Mouse (Mus musculus) heart, embryonic 11.5 days (tissue): ENCODE data around the gene Lpin2. TPM values are rescaled to one million over a fixed set of nuclear protein-coding genes. Genes with fewer than 3 reads are reported as not detected.
A peak's percentile ranks its signal among the peaks of the same experiment; 100 is the strongest.

Source experiments
- ATAC-seq: fragments of 200-750 bp; cut with Nextera tagmentation; replicated peaks from 2 replicates; pipeline ENCODE4 v1.8.0; 2017; ENCODE audit warnings: moderate library complexity; ENCODE audit not compliant: insufficient number of reproducible peaks, low FRiP score, low TSS enrichment
- H3K27ac ChIP-seq: fragments of 300-500 bp; sonication (generic); 2 replicates; pipeline ENCODE4 v1.5.1; 2014; ENCODE audit warnings: mild to moderate bottlenecking, low read depth, low read length
- H3K27me3 ChIP-seq: fragments of 300-500 bp; sonication (generic); 2 replicates; pipeline ENCODE4 v1.6.1; 2014; ENCODE audit warnings: mild to moderate bottlenecking, low read length, mixed read lengths; ENCODE audit not compliant: control insufficient read depth, insufficient read depth
- H3K36me3 ChIP-seq: fragments of 300-500 bp; sonication (generic); 2 replicates; pipeline ENCODE4 v1.6.1; 2014; ENCODE audit warnings: mild to moderate bottlenecking, low read length, moderate library complexity, mixed read lengths; ENCODE audit not compliant: control insufficient read depth, insufficient read depth
- H3K4me1 ChIP-seq: fragments of 300-500 bp; sonication (generic); 2 replicates; pipeline ENCODE4 v1.6.1; 2014; ENCODE audit warnings: low read length; ENCODE audit not compliant: control insufficient read depth, insufficient read depth
- H3K4me2 ChIP-seq: fragments of 300-500 bp; sonication (generic); 2 replicates; pipeline ENCODE4 v1.6.1; 2014; ENCODE audit warnings: mild to moderate bottlenecking, moderate library complexity
- H3K4me3 ChIP-seq: fragments of 300-500 bp; sonication (generic); 2 replicates; pipeline ENCODE4 v1.5.1; 2014; ENCODE audit warnings: low read depth, low read length
- H3K9ac ChIP-seq: fragments of 300-500 bp; sonication (generic); 2 replicates; pipeline ENCODE4 v1.6.1; 2014; ENCODE audit warnings: mild to moderate bottlenecking, low read depth, low read length, moderate library complexity
- H3K9me3 ChIP-seq: fragments of 300-500 bp; sonication (generic); replicated peaks from 2 replicates; pipeline ENCODE4 v1.6.1; 2016; ENCODE audit warnings: low read length; ENCODE audit not compliant: control insufficient read depth
- WGBS: fragments of 180-500 bp; shearing (Covaris S2); extraction: QIAGEN DNeasy Blood & Tissue Kit; methylation state at CpG from one replicate; pipeline ENCODE4 v1.1.7; 2014; ENCODE audit not compliant: insufficient replicate concordance; 5-methylcytosine and 5-hydroxymethylcytosine counted together
- polyA plus RNA-seq: library from polyadenylated mRNA; unstranded; fragments of >200 nt; fragmentation: Nextera tagmentation; extraction: Ambion mirVana; gene quantifications from 2 replicates; pipeline ENCODE4 v1.2.1, GENCODE M21; 2014

Lpin2 gene
- polyA plus RNA-seq, result 21.9 and 22.5 TPM in 2 replicates

DNA sequence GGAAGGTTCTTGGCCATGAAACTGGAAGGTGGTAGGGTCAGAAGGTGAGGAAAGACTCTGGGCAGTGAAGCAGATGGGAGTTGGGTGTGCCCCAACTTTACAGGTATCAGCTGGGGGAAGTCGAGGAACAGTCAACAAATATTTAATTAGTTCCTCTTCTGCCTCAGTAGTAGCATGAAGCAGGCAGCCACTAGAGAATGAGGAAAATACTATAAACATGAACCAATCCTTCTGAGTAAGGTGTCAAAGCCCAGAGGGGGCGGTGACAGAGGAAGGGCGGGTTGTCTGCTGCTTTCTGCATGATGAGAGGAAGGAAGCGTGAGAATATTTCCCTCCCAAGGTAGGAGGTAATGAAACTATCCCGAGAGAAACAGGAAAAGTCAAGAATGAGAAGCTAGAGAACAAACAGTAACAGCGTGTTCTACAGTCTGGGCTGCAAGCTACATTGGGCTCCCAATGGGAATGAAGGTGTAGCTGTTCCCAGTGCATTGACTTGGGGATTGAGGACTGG is at the start of gene Lpin2:
Gene Lpin2, plus strand, starts transcription at position 350 of the 511 bp plus-strand sequence.
- H3K4me1 ChIP-seq, result peaks cover 30% of the 10 kb centered on the region

DNA sequence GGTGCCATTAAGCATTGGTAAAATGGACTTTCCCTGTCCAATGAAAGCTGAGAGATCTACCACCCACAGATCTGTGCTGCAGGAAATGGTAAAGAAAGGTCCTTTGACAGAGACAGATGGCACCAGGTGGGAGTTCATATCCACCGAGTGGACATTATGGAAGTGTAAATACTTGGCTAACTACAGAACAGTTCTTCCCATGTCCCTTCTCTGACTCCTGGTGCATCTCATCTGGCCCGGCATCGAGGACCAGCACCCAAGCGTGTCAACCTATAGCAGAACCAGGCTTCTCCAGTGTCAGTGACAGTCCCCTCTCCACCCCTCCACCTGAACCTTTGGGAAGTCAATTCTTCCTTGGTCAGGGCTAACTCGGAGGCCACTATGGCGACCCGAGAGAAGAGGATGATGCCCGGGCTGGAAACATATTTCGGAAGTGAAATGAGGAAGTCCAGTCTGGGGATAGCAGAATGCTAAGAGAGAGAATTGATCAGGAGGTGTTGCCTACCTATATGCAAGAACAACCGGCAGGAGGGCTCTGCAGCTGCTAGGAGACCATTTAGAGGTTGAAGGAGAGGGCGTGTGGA is 49.4 kb upstream of the Lpin2 start:
- WGBS, result 87% methylated on average over 11 of the region's 11 CpGs
- H3K27me3 ChIP-seq, result no peaks in the 10 kb centered on the region
- H3K36me3 ChIP-seq, result no peaks in the 10 kb centered on the region
- no peak overlapping the region for H3K9ac ChIP-seq
- no peaks in the 10 kb centered on the region for H3K9me3 ChIP-seq
- H3K4me2 ChIP-seq, result no peak overlapping the region
- H3K4me3 ChIP-seq, result no peak overlapping the region
- no peak for ATAC-seq
- no peak overlapping the region for H3K27ac ChIP-seq
- no peaks in the 10 kb centered on the region; the same call in 1 of the 2 replicates for H3K4me1 ChIP-seq

More for the DNA sequence above, at the start of gene Lpin2:
- Histone ChIP-seq H3K9me3 (no peaks in the 10 kb centered on the region), H3K4me2 (peak within 1 kb of the TSS; percentile 92), H3K36me3 (no peaks in the 10 kb centered on the region), H3K27ac (peak within 1 kb of the TSS; percentile 92), H3K4me3 (peak within 1 kb of the TSS; percentile 95), H3K27me3 (no peaks in the 10 kb centered on the region), H3K9ac (peak within 1 kb of the TSS; percentile 90)
- WGBS, result 14% methylated on average over 6 of the region's 6 CpGs
- ATAC-seq, result no peak

DNA sequence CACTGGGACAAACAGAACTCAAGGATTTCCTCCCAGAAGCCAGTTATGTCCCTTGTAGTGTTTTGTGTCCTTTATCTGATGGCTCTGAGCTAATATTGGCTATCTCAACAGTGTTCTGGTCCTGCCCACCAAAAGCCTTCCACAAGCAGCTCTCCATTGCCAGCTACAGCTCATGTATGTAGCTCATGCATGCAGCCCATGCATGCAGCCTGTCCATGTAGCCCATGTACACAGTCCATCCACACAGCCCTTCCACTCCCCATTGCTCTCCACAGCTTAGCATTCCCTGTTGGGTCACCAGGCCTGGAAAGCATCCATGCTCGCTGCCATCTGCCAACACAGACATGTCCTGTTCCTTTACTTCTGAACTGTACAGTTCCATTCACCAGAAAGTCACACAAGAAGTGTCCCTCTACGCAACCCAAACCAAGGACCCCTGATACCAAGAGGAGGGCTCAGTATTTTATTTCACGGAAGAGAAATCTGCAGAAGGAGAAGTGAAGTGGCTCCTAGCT is 47.9 kb upstream of the Lpin2 start:
- Histone ChIP-seq H3K27me3 (no peaks in the 10 kb centered on the region), H3K36me3 (no peaks in the 10 kb centered on the region), H3K4me3 (no peak overlapping the region), H3K27ac (no peak overlapping the region), H3K9me3 (no peaks in the 10 kb centered on the region), H3K4me1 (no peaks in the 10 kb centered on the region; the same call in 1 of the 2 replicates), H3K4me2 (no peak overlapping the region), H3K9ac (no peak overlapping the region)
- no peak for ATAC-seq
- WGBS, result 89% methylated on average over 3 of the region's 3 CpGs

DNA sequence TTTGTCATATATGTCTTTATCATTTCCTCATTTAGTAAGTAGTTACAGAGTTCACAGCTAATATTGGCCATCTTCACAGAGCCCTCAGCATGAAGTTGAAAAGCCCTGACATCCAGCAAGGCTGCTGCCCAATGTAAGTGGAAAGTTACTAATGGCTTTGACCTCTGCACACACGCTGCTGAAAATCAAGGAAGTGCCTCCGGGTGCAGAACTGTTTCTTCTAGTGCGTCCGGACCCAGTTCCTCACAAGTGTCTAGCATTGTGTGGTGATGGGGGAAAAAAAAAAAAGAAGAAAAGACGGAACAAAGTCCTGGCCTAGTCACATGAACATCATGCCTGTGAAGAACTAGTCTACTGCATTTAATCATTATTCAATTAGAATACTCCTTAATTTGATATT is 47.3 kb upstream of the Lpin2 start:
- no peak overlapping the region for H3K27ac ChIP-seq
- H3K4me2 ChIP-seq, result no peak overlapping the region
- no peaks in the 10 kb centered on the region; the same call in 1 of the 2 replicates for H3K4me1 ChIP-seq
- no peak overlapping the region for H3K9ac ChIP-seq
- ATAC-seq, result no peak
- no peaks in the 10 kb centered on the region for H3K36me3 ChIP-seq
- no peak overlapping the region for H3K4me3 ChIP-seq
- no peaks in the 10 kb centered on the region for H3K9me3 ChIP-seq
- 52% methylated on average over 5 of the region's 5 CpGs for WGBS
- no peaks in the 10 kb centered on the region for H3K27me3 ChIP-seq

DNA sequence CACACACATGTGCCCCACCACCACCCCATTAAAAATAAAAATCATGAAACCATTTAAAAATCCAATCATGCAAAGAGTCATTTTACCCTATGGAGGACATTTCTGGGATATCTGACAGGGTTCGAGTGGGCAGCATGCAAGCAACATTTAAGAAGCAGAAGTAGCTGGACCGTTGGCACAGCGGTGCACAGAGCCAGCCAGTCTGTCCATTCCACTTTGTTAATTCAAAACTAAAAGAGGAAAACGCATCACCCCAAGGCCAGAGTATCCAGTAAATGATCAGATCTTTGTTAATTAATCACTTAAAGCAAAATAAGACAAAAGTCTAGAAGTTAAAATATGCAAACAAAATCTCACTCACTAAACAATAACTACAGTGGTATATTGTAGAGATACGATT is 46.5 kb upstream of the Lpin2 start:
- Histone ChIP-seq H3K9me3 (no peaks in the 10 kb centered on the region), H3K27ac (no peak overlapping the region), H3K4me3 (no peak overlapping the region), H3K4me1 (no peaks in the 10 kb centered on the region; the same call in 1 of the 2 replicates), H3K9ac (no peak overlapping the region), H3K27me3 (no peaks in the 10 kb centered on the region), H3K36me3 (no peaks in the 10 kb centered on the region), H3K4me2 (no peak overlapping the region)
- no peak for ATAC-seq
- 79% methylated on average over 5 of the region's 5 CpGs for WGBS

DNA sequence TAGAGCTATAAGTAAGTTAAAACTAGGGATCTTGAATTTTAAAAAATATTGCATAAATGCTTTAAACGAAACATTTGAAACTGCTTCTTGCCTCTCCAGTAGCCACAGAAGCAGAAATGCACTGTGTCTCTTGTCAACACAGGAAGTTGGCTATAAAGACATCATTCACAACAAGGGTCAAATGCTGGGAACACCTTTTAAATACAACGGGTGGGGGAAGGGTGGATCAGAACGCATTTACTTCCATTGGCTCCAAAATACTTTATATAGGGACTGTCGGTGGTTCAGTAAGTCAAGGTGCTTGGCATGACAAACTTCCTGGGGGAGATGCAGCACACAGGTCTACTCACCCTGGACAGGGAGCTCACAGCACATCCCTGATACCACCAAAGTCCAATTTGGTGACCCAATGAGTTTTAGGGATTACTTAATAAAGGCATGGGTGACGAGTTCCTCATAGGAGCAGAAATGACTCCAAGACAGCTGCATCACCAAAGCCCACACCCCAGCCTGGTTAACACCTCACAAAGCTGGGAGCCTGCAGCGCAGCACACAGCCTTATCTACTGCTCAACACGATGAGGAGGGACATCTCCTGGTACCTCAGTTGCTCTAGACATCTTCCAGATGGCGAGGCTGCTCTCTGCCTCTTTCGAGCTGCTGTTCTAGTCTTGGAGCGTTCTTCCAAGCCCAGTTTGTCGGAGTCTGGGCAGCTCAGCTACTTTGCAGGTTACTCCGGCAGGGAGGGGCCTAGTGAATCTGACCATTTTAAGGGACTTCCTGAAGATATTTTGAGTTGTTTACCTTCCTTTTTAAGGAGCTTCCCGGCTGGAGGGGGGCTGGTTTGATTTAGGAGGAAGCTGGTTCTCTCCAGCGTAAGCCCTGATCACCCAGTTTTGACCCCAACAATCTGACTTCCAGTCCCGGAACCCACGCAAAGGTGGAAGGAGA is 45.7 kb upstream of the Lpin2 start:
- ATAC-seq, result no peak
- H3K4me3 ChIP-seq, result no peak overlapping the region

DNA sequence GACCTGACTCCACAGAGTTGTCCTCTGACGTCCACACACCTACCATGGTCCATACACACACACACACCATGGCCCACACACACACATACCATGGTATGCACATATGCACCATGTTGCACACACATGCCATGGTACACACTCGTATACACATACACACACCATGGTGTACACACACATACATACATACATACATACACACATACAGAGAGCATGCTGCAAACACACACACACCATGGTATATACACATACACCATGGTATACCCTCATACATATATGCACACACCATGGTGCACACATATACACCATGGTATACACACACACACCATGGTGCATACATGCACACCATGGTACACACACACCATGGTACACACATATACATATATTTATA is 45.0 kb upstream of the Lpin2 start:
- H3K27me3 ChIP-seq, result no peaks in the 10 kb centered on the region
- no peak for ATAC-seq
- WGBS, result 81% methylated on average over 2 of the region's 2 CpGs
- no peak overlapping the region for H3K4me2 ChIP-seq
- H3K27ac ChIP-seq, result no peak overlapping the region
- H3K4me3 ChIP-seq, result no peak overlapping the region
- H3K9ac ChIP-seq, result no peak overlapping the region
- no peaks in the 10 kb centered on the region; the same call in 1 of the 2 replicates for H3K4me1 ChIP-seq
- H3K36me3 ChIP-seq, result no peaks in the 10 kb centered on the region
- H3K9me3 ChIP-seq, result no peaks in the 10 kb centered on the region

More for the DNA sequence above, 45.7 kb upstream of the Lpin2 start:
- Histone ChIP-seq H3K4me1 (no peaks in the 10 kb centered on the region; the same call in 1 of the 2 replicates), H3K36me3 (no peaks in the 10 kb centered on the region), H3K27ac (no peak overlapping the region), H3K9ac (no peak overlapping the region), H3K9me3 (no peaks in the 10 kb centered on the region), H3K27me3 (no peaks in the 10 kb centered on the region), H3K4me2 (no peak overlapping the region)
- WGBS, result 55% methylated on average over 16 of the region's 16 CpGs

DNA sequence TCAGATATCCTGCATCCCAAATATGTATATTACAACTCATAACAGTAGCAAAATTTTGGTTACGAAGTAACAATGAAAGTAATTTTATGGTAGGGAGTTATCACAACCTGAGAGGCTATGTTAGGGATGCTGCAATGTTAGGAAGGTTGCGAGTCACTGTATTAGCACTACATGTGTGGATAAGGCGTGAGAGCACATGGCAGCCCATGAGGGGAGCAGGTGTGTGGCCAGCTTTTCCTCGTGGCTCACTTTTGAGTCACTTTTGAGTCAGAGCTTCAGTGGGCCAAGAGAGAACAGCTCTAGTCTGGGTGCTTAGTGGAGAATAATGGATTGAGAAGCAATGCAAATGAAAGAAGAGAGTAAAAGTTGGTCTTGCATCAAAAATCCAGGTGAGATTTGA is 40.3 kb upstream of the Lpin2 start:
- H3K9me3 ChIP-seq, result no peaks in the 10 kb centered on the region
- no peak overlapping the region for H3K27ac ChIP-seq
- no peak overlapping the region for H3K9ac ChIP-seq
- no peak overlapping the region for H3K4me2 ChIP-seq
- WGBS, result 80% methylated on average over 4 of the region's 4 CpGs
- no peak for ATAC-seq
- no peaks in the 10 kb centered on the region for H3K36me3 ChIP-seq
- no peak overlapping the region for H3K4me3 ChIP-seq
- H3K27me3 ChIP-seq, result no peaks in the 10 kb centered on the region
- H3K4me1 ChIP-seq, result no peaks in the 10 kb centered on the region
